Mouse (Mus musculus) stomach, postnatal 0 days (tissue): ENCODE measurements around the gene Lrmda.

Experiments used
- CTCF ChIP-seq: IDR thresholded peaks from 2 replicates; pipeline ENCODE4 v1.5.1; 2016; ENCODE audit warnings: antibody characterized with exemption, low read depth, mild to moderate bottlenecking, moderate library complexity
- EP300 ChIP-seq: optimal IDR thresholded peaks from 2 replicates; pipeline ENCODE3; 2016; ENCODE audit warnings: antibody characterized with exemption

DNA sequence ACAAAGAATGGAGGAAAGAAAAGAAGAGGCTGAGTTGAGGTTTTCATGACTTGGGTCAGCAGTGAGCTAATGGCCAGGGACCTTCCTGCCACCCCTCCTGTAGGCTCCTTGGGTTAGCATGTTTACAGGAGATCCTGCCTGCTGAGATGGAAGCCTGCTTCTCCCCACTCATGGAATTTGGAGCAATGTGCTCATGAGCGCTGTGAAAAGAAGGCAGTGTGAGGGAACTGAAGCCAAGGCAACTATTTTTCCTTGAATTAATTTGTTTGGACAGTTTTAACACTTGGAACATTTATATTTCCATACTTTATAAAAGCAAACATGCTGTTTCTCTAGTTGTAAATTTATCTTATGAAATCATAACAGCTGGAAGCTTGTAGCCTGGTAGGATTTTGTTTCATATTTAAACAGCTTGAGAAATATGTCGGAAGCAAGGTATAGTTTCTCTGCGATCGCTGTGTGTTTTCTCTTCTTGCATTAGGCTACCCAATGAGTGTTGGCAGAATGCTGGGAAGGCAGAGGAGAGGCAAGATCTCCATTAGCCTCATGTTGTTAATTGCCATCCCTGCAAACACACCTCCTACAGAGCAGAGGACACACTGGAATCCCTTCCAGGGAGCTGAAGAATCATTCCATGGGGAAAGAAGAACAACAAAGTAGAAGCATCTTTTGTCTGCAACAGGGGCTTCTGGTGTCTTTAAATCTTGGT is 911.8 kb downstream of the Lrmda start:
- peak; percentile 34 for TF ChIP-seq CTCF
- no peak for TF ChIP-seq EP300
